Mouse (Mus musculus) heart, adult 2 months (tissue): ENCODE results near the gene Rb1.

Experiments
- CTCF ChIP-seq: fragments of 200-600 bp; IDR thresholded peaks from 2 replicates; pipeline ENCODE4 v1.8.1; 2022; ENCODE audit warnings: antibody characterized with exemption, mild to moderate bottlenecking, moderate library complexity
- EP300 ChIP-seq: fragments of 200-500 bp; IDR thresholded peaks from 2 replicates; pipeline ENCODE4 v1.6.1; 2011; ENCODE audit warnings: low read depth, low read length, control low read depth; ENCODE audit not compliant: insufficient read depth
- POLR2A ChIP-seq: fragments of 200-500 bp; IDR thresholded peaks from 2 replicates; pipeline ENCODE4 v1.6.1; 2011; ENCODE audit warnings: mild to moderate bottlenecking, low read depth, low read length, control low read depth; ENCODE audit not compliant: insufficient read depth

- TF ChIP-seq EP300, result no peak
- no peak for TF ChIP-seq CTCF
- no peak for TF ChIP-seq POLR2A
These were observed 12.2 kb downstream of the Rb1 start for GRCm38 (mm10) chr14:73313396-73313795.
